ENCODE assay signal across 13 mouse cellular contexts in genomic region chr7:100835168-100835567, GRCm38 (mm10).
"Had no signal": no experiment of that assay in that cellular context is flagged by ENCODE, and none has a peak within 500 bp of the region (broad histone marks: within the 10 kb centered on the region; RNA-seq: fewer than 3 reads in every experiment).

No protein-coding gene starts in this region.

- DNase-seq: liver, embryonic 13.5 days; liver, postnatal 0 days; lung, adult 2 months; lung, postnatal 14 days; lung, postnatal 36 days; retina, postnatal 1 day; right cerebral cortex, postnatal 14 days; thymus, adult 18-20 months; thymus, postnatal 14 days; thymus, postnatal 36 days had no signal

- ATAC-seq: liver, postnatal 0 days; lung, postnatal 0 days; midbrain, embryonic 13.5 days; midbrain, embryonic 15.5 days had no signal
